Comparison of ENCODE assay signal across 7 mouse cellular contexts in genomic region chr6:128425046-128425445, GRCm38 (mm10). TPM values are rescaled to one million over a fixed set of nuclear protein-coding genes. Genes with fewer than 3 reads are reported as not detected.
A peak's percentile ranks its signal among the peaks of the same experiment; 100 is the strongest.
DNase-seq lines count a peak whose midpoint lies in the region; ATAC-seq lines count a peak whose summit lies in the region.

No protein-coding gene starts in this region.

- H3K27me3 ChIP-seq in neural tube, embryonic 11.5 days (ENCODE audit: control insufficient read depth, insufficient read depth, low read length) = no peaks in the 10 kb centered on the region
- no peaks in the 10 kb centered on the region for H3K27me3 ChIP-seq in forebrain, embryonic 11.5 days (ENCODE audit: control insufficient read depth, insufficient read depth, low read length)
- H3K27me3 ChIP-seq in limb, embryonic 12.5 days = no peaks in the 10 kb centered on the region
- H3K27me3 ChIP-seq in stomach, embryonic 14.5 days (ENCODE audit: control insufficient read depth, insufficient read depth, low read length) = no peaks in the 10 kb centered on the region

- peaks cover 5% of the 10 kb centered on the region; the same call in 1 of the 2 replicates for H3K36me3 ChIP-seq in neural tube, embryonic 11.5 days (ENCODE audit: control insufficient read depth, insufficient read depth, low read length)
- peaks cover 9% of the 10 kb centered on the region; the same call in 1 of the 2 replicates for H3K36me3 ChIP-seq in forebrain, embryonic 11.5 days (ENCODE audit: control insufficient read depth, insufficient read depth, low read length)
- H3K36me3 ChIP-seq in limb, embryonic 12.5 days = peaks cover 30% of the 10 kb centered on the region
- peaks cover 16% of the 10 kb centered on the region for H3K36me3 ChIP-seq in stomach, embryonic 14.5 days (ENCODE audit: control insufficient read depth, insufficient read depth, low read length)

- H3K4me3 ChIP-seq in neural tube, embryonic 11.5 days (ENCODE audit: low read depth, low read length) = peak overlapping the region; percentile 67
- H3K4me3 ChIP-seq in forebrain, embryonic 11.5 days (ENCODE audit: low read depth, low read length) = peak overlapping the region; percentile 51
- peak overlapping the region; percentile 52 for H3K4me3 ChIP-seq in limb, embryonic 12.5 days (replicated peaks)
- peak overlapping the region; percentile 60 for H3K4me3 ChIP-seq in stomach, embryonic 14.5 days (ENCODE audit: low read depth, low read length)

- no peaks in the 10 kb centered on the region; the same call in 1 of the 2 replicates for H3K4me1 ChIP-seq in neural tube, embryonic 11.5 days (ENCODE audit: control insufficient read depth, insufficient read depth, low read length)
- no peaks in the 10 kb centered on the region; the same call in 1 of the 2 replicates for H3K4me1 ChIP-seq in forebrain, embryonic 11.5 days (replicated peaks; ENCODE audit: control insufficient read depth, insufficient read depth, low read length)
- H3K4me1 ChIP-seq in limb, embryonic 12.5 days (replicated peaks) = peaks cover 4% of the 10 kb centered on the region
- 0 out of 2 replicates have a peak, but pooled peaks cover 3% of the 10 kb centered on the region for H3K4me1 ChIP-seq in stomach, embryonic 14.5 days (ENCODE audit: control insufficient read depth, insufficient read depth, low read length)

- peak; percentile 8; the same call in 1 of the 2 replicates for ATAC-seq in neural tube, embryonic 11.5 days (ENCODE audit: insufficient read depth, low FRiP score, low TSS enrichment)
- ATAC-seq in forebrain, embryonic 11.5 days (replicated peaks; ENCODE audit: low FRiP score) = peak; percentile 6; the same call in 1 of the 2 replicates
- no peak for ATAC-seq in limb, embryonic 12.5 days (ENCODE audit: insufficient number of reproducible peaks, insufficient read depth, low FRiP score, low TSS enrichment, low read depth)
- no peak for ATAC-seq in stomach, embryonic 14.5 days (ENCODE audit: insufficient number of reproducible peaks, insufficient read depth, low FRiP score, low read depth)

- H3K27ac ChIP-seq in neural tube, embryonic 11.5 days (ENCODE audit: low read depth, low read length) = peak overlapping the region; percentile 93; the same call in 1 of the 2 replicates
- H3K27ac ChIP-seq in forebrain, embryonic 11.5 days (ENCODE audit: low read depth, low read length) = peak overlapping the region; percentile 89; the same call in 1 of the 2 replicates
- H3K27ac ChIP-seq in limb, embryonic 12.5 days = peak overlapping the region; percentile 95
- peak overlapping the region; percentile 90; the same call in 1 of the 2 replicates for H3K27ac ChIP-seq in stomach, embryonic 14.5 days (ENCODE audit: low read length)

- peak overlapping the region; percentile 85 for H3K9ac ChIP-seq in neural tube, embryonic 11.5 days (ENCODE audit: low read length)
- peak overlapping the region; percentile 74 for H3K9ac ChIP-seq in forebrain, embryonic 11.5 days (ENCODE audit: low read length)
- peak overlapping the region; percentile 71 for H3K9ac ChIP-seq in limb, embryonic 12.5 days (replicated peaks)
- peak overlapping the region; percentile 63; the same call in 1 of the 2 replicates for H3K9ac ChIP-seq in stomach, embryonic 14.5 days (replicated peaks; ENCODE audit: low read depth, low read length)

- no peak for DNase-seq in neural tube, embryonic 11.5 days (ENCODE audit: low spot score)
- no peak for DNase-seq in neural tube, embryonic 10.5 days (ENCODE audit: extremely low spot score, low spot score)
- no peak for DNase-seq in forebrain, embryonic 11.5 days (ENCODE audit: low spot score)
- DNase-seq in ovary, postnatal 10 days (ENCODE audit: low spot score) = no peak
- DNase-seq in T-cell, adult 2 months (ENCODE audit: low spot score) = no peak

- WGBS in neural tube, embryonic 11.5 days = 21% methylated on average over 9 of the region's 9 CpGs
- 17% methylated on average over 9 of the region's 9 CpGs for WGBS in forebrain, embryonic 11.5 days
- 17% methylated on average over 9 of the region's 9 CpGs for WGBS in limb, embryonic 12.5 days
- WGBS in stomach, embryonic 14.5 days = 17% methylated on average over 9 of the region's 9 CpGs

- no peaks in the 10 kb centered on the region for H3K9me3 ChIP-seq in neural tube, embryonic 11.5 days (ENCODE audit: control insufficient read depth, low read length)
- no peaks in the 10 kb centered on the region for H3K9me3 ChIP-seq in forebrain, embryonic 11.5 days (ENCODE audit: control insufficient read depth, low read length)
- no peaks in the 10 kb centered on the region for H3K9me3 ChIP-seq in limb, embryonic 12.5 days
- no peaks in the 10 kb centered on the region for H3K9me3 ChIP-seq in stomach, embryonic 14.5 days (ENCODE audit: control insufficient read depth, low read depth, low read length)

- peak overlapping the region; percentile 61 for H3K4me2 ChIP-seq in neural tube, embryonic 11.5 days (ENCODE audit: low read depth)
- peak overlapping the region; percentile 45 for H3K4me2 ChIP-seq in forebrain, embryonic 11.5 days (ENCODE audit: low read depth, low read length, severe bottlenecking)
- H3K4me2 ChIP-seq in limb, embryonic 12.5 days = peak overlapping the region; percentile 72
- peak overlapping the region; percentile 70 for H3K4me2 ChIP-seq in stomach, embryonic 14.5 days (replicated peaks; ENCODE audit: low read depth, low read length)

RNA-seq across cellular contexts. Expression of gene Itfg2, which starts 0.3 kb away (rescaled TPM):
- polyA plus RNA-seq in neural tube, embryonic 11.5 days (2014; fragmentation: Nextera tagmentation; extraction: Ambion mirVana) = 28.8 and 31.2 TPM in 2 replicates
- 34.6 and 35.3 TPM in 2 replicates for polyA plus RNA-seq in forebrain, embryonic 11.5 days (2014; fragmentation: Nextera tagmentation; extraction: Ambion mirVana)
- 35.9 and 39.3 TPM in 2 replicates for polyA plus RNA-seq in limb, embryonic 12.5 days (2016; fragmentation: Nextera tagmentation; extraction: Ambion mirVana)
- polyA plus RNA-seq in stomach, embryonic 14.5 days (2014; fragmentation: Nextera tagmentation; extraction: Ambion mirVana) = 33.4 and 39.0 TPM in 2 replicates

RNA-seq across cellular contexts. Expression of gene Fkbp4, which starts 13.4 kb away (rescaled TPM):
- 506 and 551 TPM in 2 replicates for polyA plus RNA-seq in neural tube, embryonic 11.5 days (2014; fragmentation: Nextera tagmentation; extraction: Ambion mirVana)
- polyA plus RNA-seq in forebrain, embryonic 11.5 days (2014; fragmentation: Nextera tagmentation; extraction: Ambion mirVana) = 601 and 640 TPM in 2 replicates
- polyA plus RNA-seq in limb, embryonic 12.5 days (2016; fragmentation: Nextera tagmentation; extraction: Ambion mirVana) = 548 and 573 TPM in 2 replicates
- polyA plus RNA-seq in stomach, embryonic 14.5 days (2014; fragmentation: Nextera tagmentation; extraction: Ambion mirVana) = 392 and 413 TPM in 2 replicates

RNA-seq across cellular contexts. Expression of gene Nrip2, which starts 25.9 kb away (rescaled TPM):
- polyA plus RNA-seq in neural tube, embryonic 11.5 days (2014; fragmentation: Nextera tagmentation; extraction: Ambion mirVana) = 1.9 and 2.2 TPM in 2 replicates
- 2.7 and 3.8 TPM in 2 replicates for polyA plus RNA-seq in forebrain, embryonic 11.5 days (2014; fragmentation: Nextera tagmentation; extraction: Ambion mirVana)
- 3.5 and 4.2 TPM in 2 replicates for polyA plus RNA-seq in limb, embryonic 12.5 days (2016; fragmentation: Nextera tagmentation; extraction: Ambion mirVana)
- polyA plus RNA-seq in stomach, embryonic 14.5 days (2014; fragmentation: Nextera tagmentation; extraction: Ambion mirVana) = 5.8 and 7.4 TPM in 2 replicates

RNA-seq across cellular contexts. Expression of gene Gm44596, which starts 49.7 kb away (rescaled TPM):
- polyA plus RNA-seq in neural tube, embryonic 11.5 days (2014; fragmentation: Nextera tagmentation; extraction: Ambion mirVana) = not detected in 2 replicates
- not detected in 2 replicates for polyA plus RNA-seq in forebrain, embryonic 11.5 days (2014; fragmentation: Nextera tagmentation; extraction: Ambion mirVana)
- polyA plus RNA-seq in limb, embryonic 12.5 days (2016; fragmentation: Nextera tagmentation; extraction: Ambion mirVana) = not detected in 2 replicates
- not detected in 2 replicates for polyA plus RNA-seq in stomach, embryonic 14.5 days (2014; fragmentation: Nextera tagmentation; extraction: Ambion mirVana)

RNA-seq across cellular contexts. Expression of gene Tex52, which starts 49.8 kb away (rescaled TPM):
- 0.34 and 0.66 TPM in 2 replicates for polyA plus RNA-seq in neural tube, embryonic 11.5 days (2014; fragmentation: Nextera tagmentation; extraction: Ambion mirVana)
- 0.51 and 0.84 TPM in 2 replicates for polyA plus RNA-seq in forebrain, embryonic 11.5 days (2014; fragmentation: Nextera tagmentation; extraction: Ambion mirVana)
- polyA plus RNA-seq in limb, embryonic 12.5 days (2016; fragmentation: Nextera tagmentation; extraction: Ambion mirVana) = 0.38 and 0.74 TPM in 2 replicates
- polyA plus RNA-seq in stomach, embryonic 14.5 days (2014; fragmentation: Nextera tagmentation; extraction: Ambion mirVana) = 0.30 and 0.39 TPM in 2 replicates

Comparison
In these comparisons a context has a peak if more than half of its experiments do, and no peak if none do; other contexts are left out.
1. ATAC-seq: peak in neural tube, embryonic 11.5 days (single experiment) and forebrain, embryonic 11.5 days (single experiment); none in limb, embryonic 12.5 days (single experiment) and stomach, embryonic 14.5 days (single experiment).
2. Peak in every context shown above with its lines, with median percentiles within 50 percentile points of each other: H3K27ac ChIP-seq, H3K4me2 ChIP-seq, H3K4me3 ChIP-seq and H3K9ac ChIP-seq.